Mouse (Mus musculus) heart, embryonic 12.5 days (tissue): ENCODE data around the gene 1700025B11Rik. TPM values are rescaled to one million over a fixed set of nuclear protein-coding genes. Genes with fewer than 3 reads are reported as not detected.
"Not testable (repeated sequence)": the region's sequence is repeated elsewhere in the genome, so short reads cannot be mapped to it uniquely, and the experiment has no call there.

ENCODE experiments used
- ATAC-seq: fragments of 200-750 bp; cut with Nextera tagmentation; 2 replicates; pipeline ENCODE4 v1.8.0; 2017; ENCODE audit warnings: moderate TSS enrichment, moderate library complexity; ENCODE audit not compliant: insufficient number of reproducible peaks, low FRiP score
- H3K27ac ChIP-seq: fragments of 300-500 bp; sonication (generic); 2 replicates; pipeline ENCODE4 v1.5.1; 2016; ENCODE audit warnings: mild to moderate bottlenecking, moderate library complexity; ENCODE audit not compliant: poor library complexity, severe bottlenecking
- H3K27me3 ChIP-seq: fragments of 300-500 bp; sonication (generic); replicated peaks from 2 replicates; pipeline ENCODE4 v1.6.1; 2016; ENCODE audit warnings: mild to moderate bottlenecking, moderate library complexity
- H3K36me3 ChIP-seq: fragments of 300-500 bp; sonication (generic); 2 replicates; pipeline ENCODE4 v1.6.1; 2016; ENCODE audit warnings: mild to moderate bottlenecking, moderate library complexity
- H3K4me1 ChIP-seq: fragments of 300-500 bp; sonication (generic); replicated peaks from 2 replicates; pipeline ENCODE4 v1.6.1; 2016; ENCODE audit warnings: mild to moderate bottlenecking
- H3K4me2 ChIP-seq: fragments of 300-500 bp; sonication (generic); 2 replicates; pipeline ENCODE4 v1.6.1; 2016; ENCODE audit warnings: mild to moderate bottlenecking, moderate library complexity
- H3K4me3 ChIP-seq: fragments of 300-500 bp; sonication (generic); 2 replicates; pipeline ENCODE4 v1.5.1; 2016; ENCODE audit warnings: mild to moderate bottlenecking
- H3K9ac ChIP-seq: fragments of 300-500 bp; sonication (generic); 2 replicates; pipeline ENCODE4 v1.6.1; 2016; ENCODE audit warnings: mild to moderate bottlenecking, moderate library complexity
- H3K9me3 ChIP-seq: fragments of 300-500 bp; sonication (generic); replicated peaks from 2 replicates; pipeline ENCODE4 v1.6.1; 2016; ENCODE audit warnings: mild to moderate bottlenecking, moderate library complexity
- WGBS: fragments of 180-500 bp; shearing (Covaris S2); methylation state at CpG from one replicate; pipeline ENCODE4 v1.1.7; 2016; 5-methylcytosine and 5-hydroxymethylcytosine counted together
- polyA plus RNA-seq: library from polyadenylated mRNA; unstranded; fragments of >200 nt; fragmentation: Nextera tagmentation; extraction: Ambion mirVana; gene quantifications from 2 replicates; pipeline ENCODE4 v1.2.1, GENCODE M21; 2016

Gene 1700025B11Rik
- polyA plus RNA-seq, 1 experiment from 2014 or later, result not detected

GRCm38 (mm10) chr15:77563219-77563618 is 1.5 kb upstream of the 1700025B11Rik start:
- no peaks in the 10 kb centered on the region for H3K36me3 ChIP-seq
- no peak overlapping the region for H3K9ac ChIP-seq
- no peaks in the 10 kb centered on the region for H3K9me3 ChIP-seq
- no peak overlapping the region for H3K4me2 ChIP-seq
- no peak overlapping the region for H3K27ac ChIP-seq
- H3K4me3 ChIP-seq, result no peak overlapping the region
- H3K27me3 ChIP-seq, result no peaks in the 10 kb centered on the region
- no peaks in the 10 kb centered on the region for H3K4me1 ChIP-seq
- ATAC-seq, result no peak

- 13% methylated on average over 1 of the region's 1 CpGs for WGBS
- H3K4me2 ChIP-seq, H3K4me1 ChIP-seq, H3K9me3 ChIP-seq, ATAC-seq, H3K27ac ChIP-seq, H3K9ac ChIP-seq, H3K36me3 ChIP-seq, H3K4me3 ChIP-seq, H3K27me3 ChIP-seq: not testable (repeated sequence)
These were observed 22.5 kb downstream of the 1700025B11Rik start for GRCm38 (mm10) chr15:77539221-77539620.

GRCm38 (mm10) chr15:77533216-77533615 is 28.5 kb downstream of the 1700025B11Rik start, which contains the start of gene Apol7c:
TSS of gene Apol7c (minus strand) at chr15:77533316.
- H3K9ac ChIP-seq, result no peak within 1 kb of the TSS
- H3K4me1 ChIP-seq, result no peaks in the 10 kb centered on the region
- no peaks in the 10 kb centered on the region for H3K9me3 ChIP-seq
- H3K36me3 ChIP-seq, result no peaks in the 10 kb centered on the region
- no peak within 1 kb of the TSS for H3K4me3 ChIP-seq
- no peak within 1 kb of the TSS for H3K4me2 ChIP-seq
- H3K27ac ChIP-seq, result no peak within 1 kb of the TSS
- ATAC-seq, result no peak
- no peaks in the 10 kb centered on the region for H3K27me3 ChIP-seq

GRCm38 (mm10) chr15:77523186-77523843 is 38.4 kb downstream of the 1700025B11Rik start:
- not testable (repeated sequence) for H3K27ac ChIP-seq, H3K4me1 ChIP-seq, H3K4me3 ChIP-seq, H3K9me3 ChIP-seq, H3K27me3 ChIP-seq, H3K36me3 ChIP-seq, H3K4me2 ChIP-seq, H3K9ac ChIP-seq, ATAC-seq
- 18% methylated on average over 6 of the region's 6 CpGs for WGBS

GRCm38 (mm10) chr15:77520596-77520995 is 41.1 kb downstream of the 1700025B11Rik start:
- H3K9ac ChIP-seq, H3K4me2 ChIP-seq, H3K27me3 ChIP-seq, H3K9me3 ChIP-seq, H3K27ac ChIP-seq, ATAC-seq, H3K4me1 ChIP-seq, H3K36me3 ChIP-seq, H3K4me3 ChIP-seq: not testable (repeated sequence)
- WGBS, result 63% methylated on average over 4 of the region's 4 CpGs

Other genes with a start within 250 kb of the 1700025B11Rik start
- 0.19 TPM in 1 of 2 replicates, not detected in the other for gene Apol7a, start 162.8 kb downstream of the 1700025B11Rik start, polyA plus RNA-seq
- gene Apol9a, start 150.8 kb downstream of the 1700025B11Rik start, polyA plus RNA-seq, result 0.74 and 0.76 TPM in 2 replicates
- gene Apol7b, start 114.4 kb downstream of the 1700025B11Rik start, polyA plus RNA-seq, result not detected in 2 replicates
- gene Apol10a, start 84.8 kb downstream of the 1700025B11Rik start, polyA plus RNA-seq, result not detected in 2 replicates
- gene Apol11a, start 53.6 kb downstream of the 1700025B11Rik start, polyA plus RNA-seq, result not detected in 2 replicates
- gene Apol7c, start 28.6 kb downstream of the 1700025B11Rik start, polyA plus RNA-seq, result not detected in 2 replicates
- gene Apol10b, start 34.2 kb upstream of the 1700025B11Rik start, polyA plus RNA-seq, result not detected in 2 replicates
- not detected in 2 replicates for gene Gm36245, start 37.4 kb upstream of the 1700025B11Rik start, polyA plus RNA-seq
- 0.09 TPM in 1 of 2 replicates, not detected in the other for gene Apol11b, start 81.4 kb upstream of the 1700025B11Rik start, polyA plus RNA-seq
- not detected in 2 replicates for gene Apol7e, start 137.0 kb upstream of the 1700025B11Rik start, polyA plus RNA-seq
- 0.20 and 0.22 TPM in 2 replicates for gene Apol9b, start 167.1 kb upstream of the 1700025B11Rik start, polyA plus RNA-seq
- 0.65 and 0.74 TPM in 2 replicates for gene Apol8, start 195.1 kb upstream of the 1700025B11Rik start, polyA plus RNA-seq